Mouse (Mus musculus) cortical plate, adult 2 months (tissue): ENCODE measurements around the gene Rfk.

ENCODE experiments used
- CTCF ChIP-seq: fragments of 200-500 bp; IDR thresholded peaks from 2 replicates; pipeline ENCODE4 v1.5.1; 2011; ENCODE audit warnings: mild to moderate bottlenecking, control low read depth, low read length; ENCODE audit not compliant: insufficient read depth; ENCODE audit errors: extremely low read depth
- POLR2A ChIP-seq: fragments of 200-500 bp; IDR thresholded peaks from 2 replicates; pipeline ENCODE4 v1.6.1; 2011; ENCODE audit warnings: mild to moderate bottlenecking, low read length, control low read depth; ENCODE audit not compliant: insufficient read depth; ENCODE audit errors: extremely low read depth

DNA sequence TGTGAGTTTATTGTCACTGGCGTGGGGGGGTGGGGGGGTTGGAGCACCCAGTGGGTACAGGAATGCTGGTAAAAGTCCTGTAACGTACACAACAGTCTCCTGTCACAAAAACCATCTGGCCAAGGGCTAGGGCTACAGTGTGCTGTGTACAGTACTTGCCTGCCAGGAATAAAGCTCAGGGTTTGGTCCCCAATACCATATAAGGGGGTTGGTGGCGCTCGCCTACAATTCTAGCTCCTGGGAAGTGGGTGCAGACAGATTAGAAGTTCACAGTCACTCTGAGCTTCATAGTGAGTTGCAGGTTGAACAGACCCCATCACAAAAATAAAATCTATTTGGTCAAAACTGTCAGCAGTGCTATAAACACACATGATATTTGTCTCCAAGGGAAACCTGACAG is 39.5 kb upstream of the Rfk start:
- TF ChIP-seq POLR2A (no peak), CTCF (no peak)
